Mouse (Mus musculus): ENCODE data around the gene Fitm1. TPM values are rescaled to one million over a fixed set of nuclear protein-coding genes. Genes with fewer than 3 reads are reported as not detected.

Fitm1 gene
- polyA plus RNA-seq, 1 experiment = 115 TPM

GRCm38 (mm10) chr14:55596036-55596690 is 20.7 kb downstream of the Fitm1 start:
- H3K27ac ChIP-seq (ENCODE audit: insufficient read depth, low read depth, low read length) = no peak overlapping the region
- 84% methylated on average over 13 of the region's 13 CpGs for WGBS
- no peak for TF ChIP-seq CTCF (conservative IDR thresholded peaks at IDR 0.05; ENCODE audit: insufficient read depth, insufficient read length, low read depth, low read length)
- TF ChIP-seq POLR2A (IDR thresholded peaks at IDR 0.05; ENCODE audit: low read depth, low read length) = no peak
- no peaks in the 10 kb centered on the region for H3K4me1 ChIP-seq (ENCODE audit: control insufficient read depth, insufficient read depth, low read length)
- H3K27me3 ChIP-seq (replicated peaks; ENCODE audit: control insufficient read depth, insufficient read depth, low read length) = no peaks in the 10 kb centered on the region
- DNase-seq = peak; percentile 28
- H3K36me3 ChIP-seq (ENCODE audit: control insufficient read depth, insufficient read depth, low read length) = peaks cover 9% of the 10 kb centered on the region
- no peak overlapping the region for H3K4me3 ChIP-seq (ENCODE audit: insufficient read depth, low read depth, low read length)

GRCm38 (mm10) chr14:55598521-55599390 is 23.3 kb downstream of the Fitm1 start:
- Histone ChIP-seq H3K36me3 (ENCODE audit: control insufficient read depth, insufficient read depth, low read length) (peaks cover 10% of the 10 kb centered on the region), H3K4me3 (ENCODE audit: insufficient read depth, low read depth, low read length) (no peak overlapping the region), H3K27ac (ENCODE audit: insufficient read depth, low read depth, low read length) (no peak overlapping the region), H3K4me1 (ENCODE audit: control insufficient read depth, insufficient read depth, low read length) (0 out of 2 replicates have a peak, but pooled peaks cover 3% of the 10 kb centered on the region), H3K27me3 (replicated peaks; ENCODE audit: control insufficient read depth, insufficient read depth, low read length) (no peaks in the 10 kb centered on the region)
- no peak for DNase-seq
- 91% methylated on average over 21 of the region's 21 CpGs for WGBS
- no peak for TF ChIP-seq POLR2A (IDR thresholded peaks at IDR 0.05; ENCODE audit: low read depth, low read length)
- no peak for TF ChIP-seq CTCF (conservative IDR thresholded peaks at IDR 0.05; ENCODE audit: insufficient read depth, insufficient read length, low read depth, low read length)

DNA sequence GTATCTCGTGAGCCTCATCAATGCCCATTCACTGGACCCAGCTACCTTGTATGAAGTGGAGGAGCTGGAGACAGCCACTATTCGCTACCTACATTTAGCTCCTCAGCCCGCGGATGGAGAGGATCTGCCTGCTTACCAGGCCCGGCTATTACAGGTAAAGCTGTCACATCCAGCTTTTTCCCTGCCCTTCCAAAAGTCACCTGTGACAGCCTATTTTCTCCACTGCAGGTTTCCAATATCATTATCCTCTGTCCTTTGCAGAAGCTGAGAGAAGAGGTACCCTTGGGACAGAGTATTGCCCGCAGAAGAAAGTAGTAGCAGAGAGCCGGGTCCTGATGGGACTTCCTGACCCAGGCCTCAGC is 27.8 kb downstream of the Fitm1 start, which contains the start of gene Irf9:
Gene Irf9, plus strand, starts transcription at position 301 of the 362 bp plus-strand sequence.
- TF ChIP-seq CTCF (conservative IDR thresholded peaks at IDR 0.05; ENCODE audit: insufficient read depth, insufficient read length, low read depth, low read length) (no peak), POLR2A (IDR thresholded peaks at IDR 0.05; ENCODE audit: low read depth, low read length) (no peak)
- peaks cover 4% of the 10 kb centered on the region; the same call in 1 of the 2 replicates for H3K36me3 ChIP-seq (ENCODE audit: control insufficient read depth, insufficient read depth, low read length)
- 62% methylated on average over 7 of the region's 7 CpGs for WGBS

DNA sequence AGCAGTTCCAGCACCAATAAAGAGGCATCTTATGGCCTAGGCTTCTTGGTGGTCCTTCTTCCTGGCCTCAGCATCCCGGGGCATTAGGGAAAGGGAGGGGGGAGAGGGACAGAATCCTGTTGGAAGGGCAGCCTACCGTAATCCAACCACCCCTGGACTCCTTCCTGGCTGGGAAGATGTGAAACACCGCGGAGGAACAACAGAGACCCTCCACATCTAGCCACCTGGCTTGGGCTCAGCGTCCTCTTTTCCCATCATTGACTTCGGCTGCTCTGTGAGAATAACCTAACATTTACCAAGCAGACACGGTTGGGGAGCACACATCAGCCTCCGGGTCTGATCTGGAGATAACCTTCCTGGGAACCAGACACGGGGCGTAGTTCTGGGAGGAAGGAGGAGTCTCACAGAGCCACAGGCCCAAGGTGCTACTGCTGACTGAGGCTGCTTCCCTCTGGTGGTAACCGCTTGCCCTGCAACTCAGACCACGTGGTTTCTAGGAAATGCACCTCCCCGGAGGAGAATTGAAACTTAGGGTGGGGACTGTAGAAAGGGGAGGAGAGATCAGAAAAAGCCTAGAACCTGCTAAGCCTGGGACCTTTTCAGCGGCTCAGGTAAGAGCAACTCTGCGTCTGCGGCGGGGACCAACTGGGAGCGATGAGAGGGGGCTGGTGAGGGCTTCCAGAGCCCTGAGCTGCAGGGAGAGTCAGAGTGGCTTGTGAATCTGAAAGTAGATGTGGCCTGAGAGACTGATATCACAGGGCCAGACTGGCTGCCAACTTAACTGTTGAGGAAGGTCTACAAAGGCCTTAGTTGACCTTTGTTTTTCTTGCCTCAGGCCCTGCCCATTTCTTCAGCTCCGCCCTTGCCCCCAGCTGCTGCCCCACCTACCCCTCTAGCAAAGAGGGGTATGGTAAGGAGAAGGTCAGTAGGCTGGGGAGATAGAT is 28.5 kb downstream of the Fitm1 start:
- TF ChIP-seq CTCF (conservative IDR thresholded peaks at IDR 0.05; ENCODE audit: insufficient read depth, insufficient read length, low read depth, low read length) = peak; percentile 95
- TF ChIP-seq POLR2A (IDR thresholded peaks at IDR 0.05; ENCODE audit: low read depth, low read length) = peak; percentile 40

More for the DNA sequence above, 27.8 kb downstream of the Fitm1 start, which contains the start of gene Irf9:
- no peaks in the 10 kb centered on the region for H3K27me3 ChIP-seq (replicated peaks; ENCODE audit: control insufficient read depth, insufficient read depth, low read length)
- peak within 1 kb of the TSS; percentile 97 for H3K27ac ChIP-seq (ENCODE audit: insufficient read depth, low read depth, low read length)
- DNase-seq = no peak
- H3K4me1 ChIP-seq (ENCODE audit: control insufficient read depth, insufficient read depth, low read length) = peaks cover 6% of the 10 kb centered on the region; the same call in 1 of the 2 replicates
- peak within 1 kb of the TSS; percentile 68 for H3K4me3 ChIP-seq (ENCODE audit: insufficient read depth, low read depth, low read length)

GRCm38 (mm10) chr14:55604823-55605222 is 29.4 kb downstream of the Fitm1 start:
- no peak for DNase-seq
- Histone ChIP-seq H3K27me3 (replicated peaks; ENCODE audit: control insufficient read depth, insufficient read depth, low read length) (no peaks in the 10 kb centered on the region), H3K27ac (ENCODE audit: insufficient read depth, low read depth, low read length) (peak overlapping the region; percentile 69), H3K4me3 (ENCODE audit: insufficient read depth, low read depth, low read length) (peak overlapping the region; percentile 37), H3K4me1 (ENCODE audit: control insufficient read depth, insufficient read depth, low read length) (peaks cover 6% of the 10 kb centered on the region; the same call in 1 of the 2 replicates), H3K36me3 (ENCODE audit: control insufficient read depth, insufficient read depth, low read length) (peaks cover 10% of the 10 kb centered on the region)
- 75% methylated on average over 11 of the region's 11 CpGs for WGBS
- no peak for TF ChIP-seq CTCF (conservative IDR thresholded peaks at IDR 0.05; ENCODE audit: insufficient read depth, insufficient read length, low read depth, low read length)
- TF ChIP-seq POLR2A (IDR thresholded peaks at IDR 0.05; ENCODE audit: low read depth, low read length) = no peak

More for the DNA sequence above, 28.5 kb downstream of the Fitm1 start:
- 6% methylated on average over 19 of the region's 19 CpGs for whole genome bisulfite sequencing
- peak overlapping the region; percentile 68 for H3K4me3 ChIP-seq (ENCODE audit: insufficient read depth, low read depth, low read length)
- no peaks in the 10 kb centered on the region for H3K27me3 ChIP-seq (replicated peaks; ENCODE audit: control insufficient read depth, insufficient read depth, low read length)
- DNase-seq = peak; percentile 98
- peaks cover 6% of the 10 kb centered on the region; the same call in 1 of the 2 replicates for H3K4me1 ChIP-seq (ENCODE audit: control insufficient read depth, insufficient read depth, low read length)
- peaks cover 10% of the 10 kb centered on the region for H3K36me3 ChIP-seq (ENCODE audit: control insufficient read depth, insufficient read depth, low read length)
- H3K27ac ChIP-seq (ENCODE audit: insufficient read depth, low read depth, low read length) = peak overlapping the region; percentile 97

DNA sequence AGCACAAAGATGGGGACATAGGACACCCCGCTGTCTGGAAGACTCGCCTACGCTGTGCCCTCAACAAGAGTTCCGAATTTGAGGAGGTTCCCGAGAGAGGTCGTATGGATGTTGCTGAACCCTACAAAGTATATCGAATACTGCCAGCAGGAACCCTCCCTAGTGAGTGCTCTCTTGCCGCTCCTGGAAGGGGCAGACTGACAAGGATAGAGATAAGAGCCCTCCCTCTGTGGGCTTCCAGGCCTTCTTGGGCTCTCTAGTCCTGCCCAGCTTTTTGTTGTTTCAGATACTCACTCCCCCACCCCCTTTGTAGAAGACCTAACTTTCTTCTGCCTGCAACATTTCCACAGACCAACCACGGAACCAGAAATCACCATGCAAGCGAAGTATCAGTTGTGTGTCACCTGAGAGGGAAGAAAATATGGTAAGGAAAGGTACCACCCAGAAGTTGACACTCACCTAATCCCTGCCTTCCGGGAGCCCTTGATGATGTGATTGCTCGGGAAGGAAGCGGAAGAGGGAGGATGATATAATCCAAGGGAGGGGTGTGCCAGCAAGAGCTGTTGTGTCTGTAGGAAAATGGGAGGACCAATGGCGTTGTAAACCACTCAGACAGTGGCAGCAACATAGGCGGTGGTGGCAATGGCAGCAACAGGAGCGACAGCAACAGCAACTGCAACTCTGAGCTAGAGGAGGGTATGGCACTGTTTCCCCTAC is 30.5 kb downstream of the Fitm1 start:
- peaks cover 10% of the 10 kb centered on the region for H3K36me3 ChIP-seq (ENCODE audit: control insufficient read depth, insufficient read depth, low read length)
- DNase-seq = no peak
- no peak for TF ChIP-seq CTCF (conservative IDR thresholded peaks at IDR 0.05; ENCODE audit: insufficient read depth, insufficient read length, low read depth, low read length)
- no peak for TF ChIP-seq POLR2A (IDR thresholded peaks at IDR 0.05; ENCODE audit: low read depth, low read length)
- no peak overlapping the region for H3K27ac ChIP-seq (ENCODE audit: insufficient read depth, low read depth, low read length)
- no peaks in the 10 kb centered on the region for H3K27me3 ChIP-seq (replicated peaks; ENCODE audit: control insufficient read depth, insufficient read depth, low read length)
- WGBS = 91% methylated on average over 16 of the region's 16 CpGs
- peaks cover 6% of the 10 kb centered on the region; the same call in 1 of the 2 replicates for H3K4me1 ChIP-seq (ENCODE audit: control insufficient read depth, insufficient read depth, low read length)
- H3K4me3 ChIP-seq (ENCODE audit: insufficient read depth, low read depth, low read length) = no peak overlapping the region
